Mouse (Mus musculus) forebrain, embryonic 11.5 days (tissue): ENCODE data around the gene Rbm47. TPM values are rescaled to one million over a fixed set of nuclear protein-coding genes. Genes with fewer than 3 reads are reported as not detected.
A peak's percentile ranks its signal among the peaks of the same experiment; 100 is the strongest.
"Not testable (repeated sequence)": the region's sequence is repeated elsewhere in the genome, so short reads cannot be mapped to it uniquely, and the experiment has no call there.

Source experiments
- ATAC-seq: fragments of 200-750 bp; cut with Nextera tagmentation; replicated peaks from 2 replicates; pipeline ENCODE4 v1.8.0; 2017; ENCODE audit warnings: moderate TSS enrichment; ENCODE audit not compliant: low FRiP score
- DNase-seq: peaks from one replicate; pipeline ENCODE4 v3.0.0-alpha.2; 2017; ENCODE audit warnings: low spot score
- H3K27ac ChIP-seq: fragments of 300-500 bp; sonication (generic); 2 replicates; pipeline ENCODE4 v1.5.1; 2014; ENCODE audit warnings: low read depth, low read length
- H3K27me3 ChIP-seq: fragments of 300-500 bp; sonication (generic); 2 replicates; pipeline ENCODE4 v1.6.1; 2014; ENCODE audit warnings: mild to moderate bottlenecking, low read length, mixed read lengths; ENCODE audit not compliant: control insufficient read depth, insufficient read depth
- H3K36me3 ChIP-seq: fragments of 300-500 bp; sonication (generic); 2 replicates; pipeline ENCODE4 v1.6.1; 2014; ENCODE audit warnings: mild to moderate bottlenecking, low read length, moderate library complexity, mixed read lengths; ENCODE audit not compliant: control insufficient read depth, insufficient read depth
- H3K4me1 ChIP-seq: fragments of 300-500 bp; sonication (generic); replicated peaks from 2 replicates; pipeline ENCODE4 v1.6.1; 2014; ENCODE audit warnings: low read length, mixed read lengths; ENCODE audit not compliant: control insufficient read depth, insufficient read depth
- H3K4me2 ChIP-seq: fragments of 300-500 bp; sonication (generic); 2 replicates; pipeline ENCODE4 v1.6.1; 2014; ENCODE audit warnings: low read depth, mild to moderate bottlenecking, low read length, moderate library complexity, mixed read lengths; ENCODE audit not compliant: severe bottlenecking
- H3K4me3 ChIP-seq: fragments of 300-500 bp; sonication (generic); 2 replicates; pipeline ENCODE4 v1.5.1; 2014; ENCODE audit warnings: low read depth, low read length
- H3K9ac ChIP-seq: fragments of 300-500 bp; sonication (generic); 2 replicates; pipeline ENCODE4 v1.6.1; 2014; ENCODE audit warnings: low read length
- H3K9me3 ChIP-seq: fragments of 300-500 bp; sonication (generic); 2 replicates; pipeline ENCODE4 v1.6.1; 2016; ENCODE audit warnings: low read length, mixed read lengths; ENCODE audit not compliant: control insufficient read depth
- WGBS: fragments of 180-500 bp; shearing (Covaris S2); extraction: QIAGEN DNeasy Blood & Tissue Kit; methylation state at CpG from one replicate; pipeline ENCODE4 v1.1.7; 2014; 5-methylcytosine and 5-hydroxymethylcytosine counted together
- polyA plus RNA-seq: library from polyadenylated mRNA; unstranded; fragments of >200 nt; fragmentation: Nextera tagmentation; extraction: Ambion mirVana; gene quantifications from 2 replicates; pipeline ENCODE4 v1.2.1, GENCODE M21; 2014

The Rbm47 gene
- polyA plus RNA-seq, 1 experiment from 2014 or later: 5.9 TPM

DNA sequence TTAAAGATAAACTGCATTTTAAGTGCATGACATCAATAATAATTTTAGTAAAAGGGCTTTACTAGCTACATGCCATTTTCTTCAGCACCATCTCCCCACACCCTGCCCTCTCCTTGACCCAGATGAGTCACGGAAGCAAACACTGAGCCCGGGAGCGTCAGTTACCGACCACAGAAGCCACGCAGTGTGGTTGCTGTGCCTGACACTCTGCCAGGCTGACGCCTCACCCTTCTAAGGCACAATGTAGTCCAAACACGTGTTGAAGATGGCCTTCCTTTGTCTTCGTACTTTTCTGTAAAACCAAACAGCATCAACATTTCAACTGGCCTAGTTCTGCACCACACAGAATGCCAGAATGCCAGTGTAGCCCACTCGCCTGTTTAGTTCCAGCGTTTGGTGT lies 27.1 kb upstream of the Rbm47 start:
- H3K27ac ChIP-seq: no peak overlapping the region
- no peak overlapping the region for H3K9ac ChIP-seq
- no peak overlapping the region for H3K4me3 ChIP-seq
- no peak for ATAC-seq
- 84% methylated on average over 10 of the region's 10 CpGs for WGBS
- DNase-seq: no peak
- H3K4me1 ChIP-seq: no peaks in the 10 kb centered on the region
- no peak overlapping the region for H3K4me2 ChIP-seq
- no peaks in the 10 kb centered on the region for H3K9me3 ChIP-seq
- H3K27me3 ChIP-seq: no peaks in the 10 kb centered on the region
- no peaks in the 10 kb centered on the region for H3K36me3 ChIP-seq

DNA sequence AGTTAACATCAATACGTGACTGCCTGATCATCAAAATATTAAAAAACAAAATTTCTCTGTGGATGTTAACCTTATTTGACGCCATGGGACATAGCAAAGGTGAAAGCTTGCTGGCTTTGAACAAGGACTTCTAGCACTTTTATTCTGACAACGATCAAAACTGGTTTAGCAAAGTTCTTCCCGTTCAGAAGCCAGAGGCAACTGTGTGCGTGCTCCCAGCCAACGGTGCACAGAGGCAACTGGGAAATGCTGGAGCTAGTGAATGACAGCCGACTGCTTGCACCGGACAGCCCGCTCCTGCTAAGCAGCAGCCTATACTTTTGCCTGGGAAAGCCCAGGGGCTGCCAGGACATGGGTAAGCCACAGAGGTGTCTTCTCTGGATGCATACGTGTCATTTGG lies 22.4 kb upstream of the Rbm47 start:
- H3K4me1 ChIP-seq: no peaks in the 10 kb centered on the region
- no peaks in the 10 kb centered on the region for H3K9me3 ChIP-seq
- no peak overlapping the region for H3K9ac ChIP-seq
- H3K4me2 ChIP-seq: no peak overlapping the region
- H3K27me3 ChIP-seq: no peaks in the 10 kb centered on the region
- ATAC-seq: no peak
- no peak for DNase-seq
- no peak overlapping the region for H3K4me3 ChIP-seq
- H3K36me3 ChIP-seq: no peaks in the 10 kb centered on the region
- WGBS: 87% methylated on average over 10 of the region's 10 CpGs
- H3K27ac ChIP-seq: no peak overlapping the region

DNA sequence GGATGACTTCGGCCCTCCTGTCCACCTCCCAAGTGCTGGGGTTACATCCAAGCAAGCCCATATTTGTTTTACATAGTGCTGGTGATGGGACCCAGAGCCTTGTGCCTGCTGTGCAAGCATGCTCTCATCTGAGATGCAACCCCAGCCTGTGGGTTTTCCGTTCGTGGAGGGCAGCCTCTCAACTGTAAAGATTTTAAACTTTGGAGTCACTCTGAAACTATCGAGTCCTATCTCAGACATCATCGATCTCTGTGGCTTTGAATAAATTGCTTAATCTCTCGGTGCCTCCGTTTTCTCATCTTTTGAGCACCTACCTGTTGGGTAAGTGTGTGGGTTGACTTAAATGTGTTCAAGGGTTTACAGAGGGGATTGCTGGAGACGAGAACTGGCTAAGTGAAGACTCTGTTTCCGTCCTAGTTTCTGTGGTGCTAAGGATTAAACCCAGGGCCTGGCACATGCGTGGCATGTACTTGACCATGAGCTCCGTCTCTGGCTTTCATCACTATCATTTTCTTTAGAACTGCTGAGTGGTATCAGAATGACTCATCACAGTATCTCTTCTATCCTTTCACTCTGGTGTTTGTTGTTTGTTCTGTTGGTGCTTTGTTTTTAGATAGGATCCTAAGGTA lies 20.4 kb upstream of the Rbm47 start:
- Histone ChIP-seq H3K9me3 (no peaks in the 10 kb centered on the region), H3K27ac (no peak overlapping the region), H3K4me2 (no peak overlapping the region), H3K36me3 (no peaks in the 10 kb centered on the region), H3K4me3 (no peak overlapping the region), H3K4me1 (no peaks in the 10 kb centered on the region), H3K27me3 (no peaks in the 10 kb centered on the region), H3K9ac (no peak overlapping the region)
- WGBS: 92% methylated on average over 11 of the region's 11 CpGs
- no peak for ATAC-seq
- DNase-seq: no peak

DNA sequence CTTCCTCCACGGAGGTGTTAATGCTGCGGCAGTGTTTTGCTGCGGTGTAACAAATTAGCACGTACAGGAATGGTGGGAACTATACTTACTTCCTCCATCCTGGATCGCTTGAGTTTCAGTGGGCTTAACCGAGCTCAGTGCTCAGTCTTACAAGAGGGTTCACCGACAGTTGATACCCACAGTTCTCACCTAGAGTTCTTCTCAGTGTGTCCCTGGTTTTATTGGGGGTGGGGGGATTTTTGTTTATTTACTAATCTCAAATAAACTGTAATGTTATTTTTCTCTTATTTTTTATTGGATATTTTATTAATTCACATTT lies 18.2 kb upstream of the Rbm47 start:
- WGBS: 90% methylated on average over 7 of the region's 7 CpGs
- no peaks in the 10 kb centered on the region for H3K9me3 ChIP-seq
- no peak overlapping the region for H3K27ac ChIP-seq
- H3K27me3 ChIP-seq: no peaks in the 10 kb centered on the region
- H3K36me3 ChIP-seq: no peaks in the 10 kb centered on the region
- H3K4me2 ChIP-seq: no peak overlapping the region
- no peak overlapping the region for H3K9ac ChIP-seq
- DNase-seq (no peak), ATAC-seq (no peak)
- H3K4me1 ChIP-seq: no peaks in the 10 kb centered on the region
- no peak overlapping the region for H3K4me3 ChIP-seq

DNA sequence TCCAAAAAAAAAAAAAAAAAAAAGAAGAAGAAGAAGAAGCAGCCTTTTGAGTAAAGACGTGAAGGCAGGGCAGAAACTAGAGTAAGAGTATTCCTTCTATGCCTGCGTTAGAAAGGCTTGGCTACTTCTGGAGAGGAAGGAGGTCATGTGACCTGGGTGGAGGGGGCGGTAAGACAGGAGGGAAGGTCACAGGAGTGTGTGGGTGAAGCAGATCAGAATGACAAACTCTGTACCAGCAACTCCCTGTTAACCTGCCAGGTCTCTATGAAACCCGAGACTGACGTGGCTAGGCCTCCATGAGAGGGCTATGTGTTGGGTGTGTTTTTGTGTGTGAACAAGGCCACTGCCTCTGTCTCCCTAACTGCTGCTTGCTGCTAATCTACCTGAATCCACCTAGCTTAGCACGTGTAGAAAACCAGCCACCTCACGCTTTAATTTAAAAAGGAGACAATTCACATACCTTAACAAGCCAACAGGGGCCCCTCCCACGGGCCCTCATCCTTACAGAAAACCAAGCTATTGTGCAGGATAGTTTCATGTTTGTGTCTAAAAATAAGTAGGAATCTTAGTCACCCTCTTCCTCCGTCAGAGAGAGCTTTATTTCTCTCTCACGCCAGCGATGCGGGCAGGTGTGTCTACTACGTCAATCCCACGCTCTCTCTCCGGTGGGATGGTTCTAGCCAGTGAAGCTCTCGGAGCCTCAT lies 17.7 kb upstream of the Rbm47 start:
- Histone ChIP-seq H3K4me3 (no peak overlapping the region), H3K4me1 (no peaks in the 10 kb centered on the region), H3K9me3 (no peaks in the 10 kb centered on the region), H3K36me3 (no peaks in the 10 kb centered on the region), H3K9ac (no peak overlapping the region), H3K27me3 (no peaks in the 10 kb centered on the region), H3K4me2 (no peak overlapping the region), H3K27ac (no peak overlapping the region)
- no peak for ATAC-seq
- DNase-seq: no peak
- WGBS: 90% methylated on average over 16 of the region's 16 CpGs

DNA sequence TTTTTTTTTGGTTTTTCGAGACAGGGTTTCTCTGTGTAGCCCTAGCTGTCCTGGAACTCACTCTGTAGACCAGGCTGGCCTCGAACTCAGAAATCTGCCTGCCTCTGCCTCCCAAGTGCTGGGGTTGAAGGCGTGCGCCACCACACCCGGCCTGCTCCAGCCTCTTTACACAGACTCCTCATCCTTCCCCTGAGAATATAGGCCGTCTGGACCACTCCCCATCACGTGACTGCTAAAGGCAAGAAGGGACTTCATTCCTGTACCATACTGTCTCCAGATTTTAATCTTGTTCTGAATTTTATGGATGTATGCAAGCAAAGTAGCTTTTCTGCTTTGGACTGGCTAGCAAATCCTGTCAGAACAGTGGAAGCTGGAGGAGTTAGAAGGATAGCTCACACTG lies 15.7 kb upstream of the Rbm47 start:
- ATAC-seq, H3K4me3 ChIP-seq, DNase-seq, H3K36me3 ChIP-seq, H3K4me1 ChIP-seq, H3K9ac ChIP-seq, H3K27me3 ChIP-seq, H3K27ac ChIP-seq, H3K4me2 ChIP-seq, H3K9me3 ChIP-seq: not testable (repeated sequence)
- WGBS: 91% methylated on average over 6 of the region's 7 CpGs

DNA sequence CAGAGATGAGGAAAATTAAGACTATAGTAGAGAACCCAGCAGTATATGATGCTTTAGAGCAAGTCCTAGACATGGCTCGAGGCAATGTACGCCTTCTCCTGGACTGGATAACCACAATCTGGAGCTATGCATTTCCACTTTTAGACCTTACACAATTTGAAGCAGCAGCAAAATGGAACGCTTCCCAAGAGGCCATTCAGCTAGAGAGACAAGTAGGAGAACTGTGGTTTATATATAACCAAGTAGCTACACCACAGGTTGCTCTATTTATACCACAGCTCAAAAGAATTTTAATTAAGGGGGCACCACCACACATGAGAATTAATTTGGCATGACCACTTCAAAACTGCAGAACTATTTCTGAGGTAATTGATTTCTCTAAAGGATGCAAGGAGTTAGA lies 9.2 kb upstream of the Rbm47 start:
- H3K4me3 ChIP-seq: no peak overlapping the region
- 85% methylated on average over 3 of the region's 3 CpGs for WGBS
- no peak overlapping the region for H3K27ac ChIP-seq
- no peaks in the 10 kb centered on the region for H3K9me3 ChIP-seq
- H3K4me2 ChIP-seq: no peak overlapping the region
- no peaks in the 10 kb centered on the region for H3K36me3 ChIP-seq
- no peak overlapping the region for H3K9ac ChIP-seq
- DNase-seq (no peak), ATAC-seq (no peak)
- no peaks in the 10 kb centered on the region for H3K4me1 ChIP-seq
- H3K27me3 ChIP-seq: no peaks in the 10 kb centered on the region

DNA sequence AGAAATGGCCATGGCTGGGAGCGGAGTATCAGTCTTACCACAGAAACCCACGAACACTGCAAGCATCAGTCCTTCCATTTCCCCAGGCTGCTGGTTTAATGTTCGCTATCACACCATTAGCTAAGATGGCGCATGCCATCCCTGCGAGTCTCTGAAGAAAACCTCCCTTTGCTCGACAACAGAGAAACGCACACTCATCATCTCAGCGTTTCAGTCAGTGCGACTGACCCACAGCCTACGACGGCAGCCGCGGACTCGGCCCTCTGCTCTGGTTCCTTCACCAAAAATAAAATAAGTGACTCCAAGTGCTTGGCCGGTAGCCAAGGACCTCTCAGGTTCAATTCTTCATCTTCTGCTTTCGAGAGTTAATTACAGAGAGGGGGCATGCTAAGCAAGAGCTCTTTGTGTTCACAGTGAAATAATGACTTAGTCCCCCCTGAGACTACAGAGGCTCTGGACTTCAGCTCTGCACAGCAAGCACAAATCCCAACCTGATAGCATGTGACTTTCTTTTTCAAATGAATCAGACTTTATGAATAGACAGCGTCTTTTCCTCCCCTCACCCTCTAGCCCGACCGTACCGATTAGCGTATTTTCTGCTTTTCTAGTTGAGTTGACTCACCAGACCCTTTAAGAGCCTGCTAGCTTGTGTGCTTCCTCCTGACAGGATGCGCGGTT lies 1.4 kb upstream of the Rbm47 start:
- no peak overlapping the region for H3K4me2 ChIP-seq
- peak overlapping the region; percentile 37; the same call in 1 of the 2 replicates for H3K27ac ChIP-seq

More for the DNA sequence above, 1.4 kb upstream of the Rbm47 start:
- no peaks in the 10 kb centered on the region for H3K27me3 ChIP-seq
- DNase-seq (peak; percentile 60), ATAC-seq (peak; percentile 71; the same call in 1 of the 2 replicates)
- no peaks in the 10 kb centered on the region for H3K36me3 ChIP-seq
- H3K4me1 ChIP-seq: no peaks in the 10 kb centered on the region; the same call in 1 of the 2 replicates
- no peak overlapping the region for H3K9ac ChIP-seq
- WGBS: 69% methylated on average over 23 of the region's 23 CpGs
- no peaks in the 10 kb centered on the region for H3K9me3 ChIP-seq
- no peak overlapping the region for H3K4me3 ChIP-seq
